Mouse (Mus musculus) embryonic facial prominence, embryonic 14.5 days (tissue): ENCODE results near the gene Spdye4a. TPM values are rescaled to one million over a fixed set of nuclear protein-coding genes. Genes with fewer than 3 reads are reported as not detected.

Experiments used
- ATAC-seq: fragments of 200-750 bp; cut with Nextera tagmentation; 2 replicates; pipeline ENCODE4 v1.8.0; 2017; ENCODE audit warnings: low read depth, moderate number of reproducible peaks, moderate TSS enrichment
- DNase-seq: peaks from one replicate; pipeline ENCODE4 v3.0.0-alpha.2; 2015; ENCODE audit warnings: low spot score
- H3K27ac ChIP-seq: fragments of 300-500 bp; sonication (generic); replicated peaks from 2 replicates; pipeline ENCODE4 v1.5.1; 2014; ENCODE audit warnings: low read depth, mild to moderate bottlenecking, low read length, moderate library complexity
- H3K27me3 ChIP-seq: fragments of 300-500 bp; sonication (generic); replicated peaks from 2 replicates; pipeline ENCODE4 v1.6.1; 2014; ENCODE audit warnings: low read length; ENCODE audit not compliant: control insufficient read depth, insufficient read depth
- H3K36me3 ChIP-seq: fragments of 300-500 bp; sonication (generic); 2 replicates; pipeline ENCODE4 v1.6.1; 2014; ENCODE audit warnings: low read length, mixed read lengths; ENCODE audit not compliant: control insufficient read depth, insufficient read depth
- H3K4me1 ChIP-seq: fragments of 300-500 bp; sonication (generic); 2 replicates; pipeline ENCODE4 v1.6.1; 2014; ENCODE audit warnings: antibody characterized with exemption, low read length; ENCODE audit not compliant: control insufficient read depth, insufficient read depth
- H3K4me2 ChIP-seq: fragments of 300-500 bp; sonication (generic); 2 replicates; pipeline ENCODE4 v1.6.1; 2014; ENCODE audit warnings: low read depth, mild to moderate bottlenecking, low read length, moderate library complexity, mixed read lengths
- H3K4me3 ChIP-seq: fragments of 300-500 bp; sonication (generic); 2 replicates; pipeline ENCODE4 v1.5.1; 2014; ENCODE audit warnings: low read depth, mild to moderate bottlenecking, low read length
- H3K9ac ChIP-seq: fragments of 300-500 bp; sonication (generic); 2 replicates; pipeline ENCODE4 v1.6.1; 2014; ENCODE audit warnings: low read depth, mild to moderate bottlenecking, low read length, moderate library complexity, mixed read lengths
- H3K9me3 ChIP-seq: fragments of 300-500 bp; sonication (generic); 2 replicates; pipeline ENCODE4 v1.6.1; 2016; ENCODE audit warnings: low read length; ENCODE audit not compliant: control insufficient read depth
- WGBS: fragments of 180-500 bp; shearing (Covaris S2); extraction: QIAGEN DNeasy Blood & Tissue Kit; methylation state at CpG from one replicate; pipeline ENCODE4 v1.1.7; 2014; 5-methylcytosine and 5-hydroxymethylcytosine counted together
- polyA plus RNA-seq: library from polyadenylated mRNA; unstranded; fragments of >200 nt; fragmentation: Nextera tagmentation; extraction: Ambion mirVana; gene quantifications from 2 replicates; pipeline ENCODE4 v1.2.1, GENCODE M21; 2014

The Spdye4a gene
- polyA plus RNA-seq, 1 experiment from 2014 or later = not detected

DNA sequence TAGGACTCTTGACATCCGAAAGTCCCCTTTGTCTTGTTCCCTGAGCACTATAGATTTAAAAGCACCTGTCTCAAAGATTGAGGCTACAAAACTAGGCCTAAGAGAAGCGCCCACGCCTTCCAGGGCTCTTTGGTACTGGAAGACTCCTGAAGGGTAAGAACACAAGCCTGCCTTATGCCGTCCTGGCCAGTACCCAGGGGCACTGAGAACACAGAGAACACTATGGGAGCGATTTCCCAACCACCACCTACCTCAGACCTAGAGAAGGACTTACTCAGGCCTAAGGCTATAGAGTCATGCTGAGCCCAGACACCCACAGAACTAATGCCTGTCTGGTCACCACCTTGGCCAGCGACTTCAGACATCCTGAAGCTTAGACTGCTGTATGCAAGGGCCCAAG, 40.1 kb upstream of the Spdye4a start:
- Histone ChIP-seq H3K4me2 (no peak overlapping the region), H3K9ac (no peak overlapping the region), H3K27me3 (no peaks in the 10 kb centered on the region), H3K36me3 (peaks cover 26% of the 10 kb centered on the region), H3K4me1 (peaks cover 7% of the 10 kb centered on the region), H3K4me3 (no peak overlapping the region), H3K27ac (no peak overlapping the region), H3K9me3 (no peaks in the 10 kb centered on the region)
- WGBS = 88% methylated on average over 6 of the region's 6 CpGs
- DNase-seq (no peak), ATAC-seq (no peak)

DNA sequence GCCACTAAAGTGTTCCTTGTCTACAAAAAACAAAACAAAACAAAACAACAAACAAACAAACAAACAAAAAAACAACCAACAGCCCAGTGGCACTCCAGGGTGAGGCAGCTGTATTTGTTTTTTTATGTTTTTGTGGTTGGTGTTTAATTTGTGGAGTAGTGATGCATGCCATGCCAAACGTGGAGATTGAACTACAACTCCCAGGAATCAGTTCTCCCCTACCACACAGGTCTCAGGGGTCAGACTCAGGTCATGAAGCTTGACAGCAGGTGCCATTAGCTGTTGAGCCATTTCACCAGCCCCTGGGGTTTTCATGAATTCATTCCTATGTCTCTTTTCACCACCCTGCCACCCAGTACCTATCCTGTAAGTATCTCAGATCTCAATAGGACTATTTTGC, 38.7 kb upstream of the Spdye4a start:
- no peak overlapping the region for H3K4me2 ChIP-seq
- no peaks in the 10 kb centered on the region for H3K27me3 ChIP-seq
- no peaks in the 10 kb centered on the region for H3K9me3 ChIP-seq
- H3K27ac ChIP-seq = no peak overlapping the region
- peaks cover 32% of the 10 kb centered on the region for H3K36me3 ChIP-seq
- H3K4me3 ChIP-seq = no peak overlapping the region
- peaks cover 7% of the 10 kb centered on the region for H3K4me1 ChIP-seq
- WGBS = 44% methylated on average over 1 of the region's 1 CpGs
- H3K9ac ChIP-seq = no peak overlapping the region
- ATAC-seq = no peak
- no peak for DNase-seq

DNA sequence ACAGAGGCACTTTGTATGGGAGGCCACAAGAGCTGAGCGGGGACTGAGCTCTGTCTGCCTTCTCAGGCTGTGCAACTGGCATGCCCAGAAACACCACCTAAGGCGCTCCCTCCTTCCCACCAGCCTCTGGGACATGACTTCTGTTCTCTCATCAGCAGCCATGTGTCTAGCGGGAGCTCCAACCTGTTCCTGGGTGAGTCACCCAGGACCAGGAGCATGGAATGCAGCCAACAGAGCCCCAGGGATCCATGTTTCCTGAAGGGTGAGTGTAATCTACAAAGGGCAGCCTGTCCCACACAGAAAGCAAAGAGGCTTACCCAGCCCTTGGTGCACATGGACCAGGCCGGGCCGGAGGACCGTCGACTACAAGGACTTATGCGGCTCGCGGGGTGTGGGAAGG, 38.0 kb upstream of the Spdye4a start:
- Histone ChIP-seq H3K4me2 (no peak overlapping the region), H3K9ac (no peak overlapping the region), H3K27ac (no peak overlapping the region), H3K9me3 (no peaks in the 10 kb centered on the region), H3K4me1 (peaks cover 7% of the 10 kb centered on the region), H3K4me3 (no peak overlapping the region), H3K27me3 (no peaks in the 10 kb centered on the region), H3K36me3 (peaks cover 40% of the 10 kb centered on the region)
- 88% methylated on average over 10 of the region's 10 CpGs for WGBS
- ATAC-seq (no peak), DNase-seq (no peak)

DNA sequence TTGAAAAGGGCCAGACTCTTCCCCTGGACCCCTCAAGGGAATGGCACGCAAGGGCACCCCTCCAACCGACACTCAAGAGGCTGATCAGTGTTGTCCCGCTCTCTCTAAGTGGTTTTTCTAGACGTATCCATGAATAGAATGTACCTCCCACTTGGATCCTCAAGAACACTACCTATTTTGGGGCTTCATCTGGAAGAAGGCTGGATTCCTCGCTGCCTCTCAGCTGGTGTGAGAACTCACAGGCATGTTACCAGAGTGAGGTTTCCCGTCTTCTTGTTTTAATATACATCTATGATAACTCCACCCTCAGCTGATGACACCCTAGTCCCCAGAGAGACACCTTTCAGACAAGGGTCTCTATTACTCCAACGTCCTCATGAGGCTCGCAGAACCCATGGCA, 34.9 kb upstream of the Spdye4a start:
- Histone ChIP-seq H3K9me3 (no peaks in the 10 kb centered on the region), H3K27me3 (peaks cover 15% of the 10 kb centered on the region), H3K4me2 (no peak overlapping the region), H3K4me3 (no peak overlapping the region), H3K27ac (no peak overlapping the region), H3K4me1 (no peaks in the 10 kb centered on the region), H3K9ac (no peak overlapping the region), H3K36me3 (peaks cover 60% of the 10 kb centered on the region)
- WGBS = 92% methylated on average over 8 of the region's 8 CpGs
- no peak for DNase-seq
- no peak for ATAC-seq

DNA sequence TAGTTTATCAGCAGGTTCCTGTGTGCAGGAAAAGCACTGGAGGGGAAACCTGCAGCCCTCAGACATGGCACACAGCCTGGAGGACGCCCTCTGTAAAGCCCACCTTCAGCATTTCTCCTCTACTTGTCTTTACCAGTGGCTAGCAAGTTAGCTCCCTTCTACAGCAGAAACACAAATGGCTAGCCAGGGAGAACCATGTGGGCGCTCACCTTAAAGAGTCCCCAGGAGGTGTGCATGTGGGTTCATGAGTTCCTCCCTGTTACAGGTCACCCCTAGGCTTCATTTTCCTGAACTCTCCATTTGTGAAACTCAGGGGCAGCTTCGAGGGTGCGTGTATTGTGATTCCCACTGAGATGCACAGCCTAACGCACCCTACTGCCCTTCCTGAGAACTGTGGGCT, 29.1 kb upstream of the Spdye4a start:
- H3K4me1 ChIP-seq = peaks cover 5% of the 10 kb centered on the region; the same call in 1 of the 2 replicates
- DNase-seq (no peak), ATAC-seq (no peak)
- H3K9ac ChIP-seq = no peak overlapping the region
- H3K9me3 ChIP-seq = no peaks in the 10 kb centered on the region
- H3K27ac ChIP-seq = no peak overlapping the region
- H3K4me3 ChIP-seq = no peak overlapping the region
- H3K4me2 ChIP-seq = no peak overlapping the region
- WGBS = 94% methylated on average over 5 of the region's 5 CpGs
- peaks cover 68% of the 10 kb centered on the region for H3K27me3 ChIP-seq
- H3K36me3 ChIP-seq = peaks cover 86% of the 10 kb centered on the region

DNA sequence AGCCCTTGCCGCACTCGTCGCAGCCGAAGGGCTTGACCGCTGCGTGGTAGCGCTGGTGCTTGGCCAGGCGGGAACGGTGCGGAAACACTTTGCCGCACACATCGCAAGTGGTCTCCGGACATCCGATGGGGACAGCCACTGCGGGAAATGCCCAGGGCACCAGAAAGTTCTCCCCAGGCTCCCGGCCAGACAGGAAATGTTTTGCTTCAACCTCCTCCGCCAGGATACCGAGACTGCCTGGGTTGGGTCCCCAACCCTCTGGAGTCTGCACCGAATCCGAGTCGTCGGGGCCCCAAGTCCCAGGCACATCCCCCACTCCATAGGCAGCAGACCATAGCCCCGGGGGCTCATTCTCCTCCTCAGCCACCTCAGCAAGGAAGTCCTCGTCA, 28.4 kb upstream of the Spdye4a start:
- Histone ChIP-seq H3K9ac (no peak overlapping the region), H3K27ac (no peak overlapping the region), H3K36me3 (peaks cover 80% of the 10 kb centered on the region), H3K4me1 (peaks cover 5% of the 10 kb centered on the region; the same call in 1 of the 2 replicates), H3K9me3 (no peaks in the 10 kb centered on the region), H3K27me3 (peaks cover 68% of the 10 kb centered on the region), H3K4me3 (0 out of 2 replicates have a peak overlapping the region, but pooled peaks have one; percentile 42), H3K4me2 (no peak overlapping the region)
- 31% methylated on average over 19 of the region's 24 CpGs for WGBS
- DNase-seq (no peak), ATAC-seq (no peak)

DNA sequence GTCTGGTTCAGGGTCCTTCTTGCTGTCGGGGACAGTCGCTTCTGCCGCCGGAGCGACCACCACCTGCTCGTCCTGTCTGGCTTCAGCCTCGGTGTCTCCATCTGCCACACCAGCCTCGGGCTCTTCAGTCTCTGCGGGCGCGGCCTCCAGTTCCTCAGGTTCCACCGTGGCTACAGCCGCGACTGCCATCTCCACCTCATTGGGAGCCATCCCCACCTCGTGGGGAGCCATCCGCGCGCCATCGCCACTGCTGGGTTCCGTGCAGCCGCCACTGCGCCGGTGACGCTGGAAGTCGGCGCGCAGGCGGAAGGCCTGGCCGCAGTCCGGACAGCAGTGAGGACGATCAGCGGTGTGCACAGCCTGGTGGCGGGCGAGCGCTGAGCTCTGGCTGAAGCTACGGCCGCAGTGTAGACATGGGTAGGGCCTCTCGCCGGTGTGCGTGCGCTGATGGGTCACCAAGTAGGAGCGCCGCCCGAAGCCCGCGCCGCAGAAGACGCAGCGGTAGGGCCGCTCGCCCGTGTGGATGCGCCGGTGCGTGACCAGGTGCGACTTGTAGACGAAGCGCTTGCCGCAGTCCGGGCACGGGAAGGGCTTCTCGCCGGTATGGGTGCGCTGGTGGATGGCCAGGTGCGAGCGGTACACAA, 27.9 kb upstream of the Spdye4a start:
- ATAC-seq (no peak), DNase-seq (no peak)
- Histone ChIP-seq H3K36me3 (peaks cover 75% of the 10 kb centered on the region), H3K4me3 (peak overlapping the region; percentile 42), H3K27ac (no peak overlapping the region), H3K9ac (no peak overlapping the region), H3K4me1 (peaks cover 5% of the 10 kb centered on the region; the same call in 1 of the 2 replicates), H3K4me2 (peak overlapping the region; percentile 79; the same call in 1 of the 2 replicates), H3K27me3 (peaks cover 68% of the 10 kb centered on the region), H3K9me3 (no peaks in the 10 kb centered on the region)
- 16% methylated on average over 59 of the region's 66 CpGs for WGBS

DNA sequence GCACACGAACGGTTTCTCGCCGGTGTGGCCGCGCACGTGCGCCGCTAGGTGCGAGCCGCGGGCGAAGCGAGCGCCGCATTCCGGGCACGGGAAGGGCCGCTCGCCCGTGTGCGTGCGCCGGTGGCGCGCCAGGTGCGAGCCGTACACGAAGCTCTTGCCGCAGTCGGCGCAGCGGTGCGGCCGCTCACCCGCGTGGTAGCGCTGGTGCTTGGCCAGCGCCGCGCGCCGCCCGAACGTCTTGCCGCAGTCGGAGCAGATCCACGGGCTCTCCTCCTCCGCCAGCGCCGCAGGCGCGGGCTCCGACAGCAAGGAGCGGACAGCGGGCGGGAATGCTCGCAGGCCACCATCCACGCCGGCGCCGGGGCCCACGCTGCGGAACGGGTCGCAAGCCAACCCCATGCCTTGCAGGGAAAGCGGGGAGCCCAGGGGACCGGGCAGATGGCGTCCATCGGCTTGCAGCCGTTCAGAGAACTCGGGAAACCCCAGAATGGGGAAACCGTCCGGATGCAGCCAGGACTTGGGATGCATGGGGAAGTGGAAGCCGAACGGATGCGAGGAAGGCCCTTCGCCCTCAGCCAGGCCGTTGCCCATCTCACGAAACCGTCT, 27.3 kb upstream of the Spdye4a start:
- H3K27ac ChIP-seq = no peak overlapping the region
- peak overlapping the region; percentile 42 for H3K4me3 ChIP-seq
- peak; percentile 20; the same call in 1 of the 2 replicates for ATAC-seq
- H3K9me3 ChIP-seq = no peaks in the 10 kb centered on the region
- peak overlapping the region; percentile 79 for H3K4me2 ChIP-seq
- peaks cover 70% of the 10 kb centered on the region for H3K36me3 ChIP-seq
- peak overlapping the region; percentile 46 for H3K9ac ChIP-seq
- peaks cover 68% of the 10 kb centered on the region for H3K27me3 ChIP-seq
- 4% methylated on average over 35 of the region's 81 CpGs for WGBS
- peak; percentile 13 for DNase-seq
- peaks cover 5% of the 10 kb centered on the region; the same call in 1 of the 2 replicates for H3K4me1 ChIP-seq
